ENCODE assay signal across 14 mouse cellular contexts in genomic region chr11:77925836-77926657, GRCm38 (mm10). TPM values are rescaled to one million over a fixed set of nuclear protein-coding genes. Genes with fewer than 3 reads are reported as not detected.
DNase-seq lines count a peak whose midpoint lies in the region; ATAC-seq and TF ChIP-seq lines count a peak whose summit lies in the region.
"Had no signal": no experiment of that assay in that cellular context is flagged by ENCODE, and none has a peak within 500 bp of the region (broad histone marks: within the 10 kb centered on the region; RNA-seq: fewer than 3 reads in every experiment).

No protein-coding gene starts in this region.

- peak; percentile 57 to 67 for DNase-seq in cerebellum, postnatal 10 days
- DNase-seq in cerebellum, postnatal 25 days, result no peak
- DNase-seq in brain, embryonic 14.5 days (ENCODE audit: low read depth), result peak; percentile 92
- DNase-seq in embryo, embryonic 11 days, result no peak
- DNase-seq in heart, embryonic 10.5 days (ENCODE audit: low spot score), result no peak
- DNase-seq in lung, postnatal 0 days (ENCODE audit: low spot score), result no peak

- ATAC-seq in hindbrain, embryonic 15.5 days (ENCODE audit: low FRiP score, low read depth), result peak; percentile 52; the same call in 1 of the 2 replicates
- 0 out of 2 replicates have a peak, but pooled peaks have one; percentile 25 for ATAC-seq in neural tube, embryonic 12.5 days (ENCODE audit: low FRiP score, low read depth)
- ATAC-seq in lung, postnatal 0 days, result no peak
- ATAC-seq: activated CD4-positive, CD25-positive, alpha-beta regulatory T cell, adult 4 months had no signal

- TF ChIP-seq EP300 in lung, postnatal 0 days (IDR thresholded peaks at IDR 0.05), result no peak

- H3K9me3 ChIP-seq in hindbrain, embryonic 15.5 days, result no peaks in the 10 kb centered on the region
- no peaks in the 10 kb centered on the region for H3K9me3 ChIP-seq in neural tube, embryonic 12.5 days
- H3K9me3 ChIP-seq in heart, embryonic 10.5 days, result no peaks in the 10 kb centered on the region
- no peaks in the 10 kb centered on the region for H3K9me3 ChIP-seq in lung, postnatal 0 days (ENCODE audit: low read length)
- H3K9me3 ChIP-seq: heart, embryonic 15.5 days; lung, embryonic 15.5 days had no signal

- no peak overlapping the region for H3K4me2 ChIP-seq in hindbrain, embryonic 15.5 days
- H3K4me2 ChIP-seq in neural tube, embryonic 12.5 days (replicated peaks), result peak overlapping the region; percentile 7; the same call in 1 of the 2 replicates
- no peak overlapping the region for H3K4me2 ChIP-seq in lung, postnatal 0 days (replicated peaks; ENCODE audit: low read depth, low read length)
- H3K4me2 ChIP-seq: heart, embryonic 15.5 days; liver, embryonic 11.5 days; lung, embryonic 15.5 days had no signal

- peak overlapping the region; percentile 13 for H3K27ac ChIP-seq in hindbrain, embryonic 15.5 days (replicated peaks)
- no peak overlapping the region; the same call in 1 of the 2 replicates for H3K27ac ChIP-seq in neural tube, embryonic 12.5 days
- H3K27ac ChIP-seq in heart, embryonic 10.5 days, result no peak overlapping the region
- no peak overlapping the region for H3K27ac ChIP-seq in lung, postnatal 0 days (ENCODE audit: low read length)
- H3K27ac ChIP-seq: heart, embryonic 15.5 days; lung, embryonic 15.5 days had no signal

- H3K4me1 ChIP-seq in hindbrain, embryonic 15.5 days (replicated peaks), result peaks cover 42% of the 10 kb centered on the region
- peaks cover 36% of the 10 kb centered on the region for H3K4me1 ChIP-seq in neural tube, embryonic 12.5 days
- peaks cover 15% of the 10 kb centered on the region for H3K4me1 ChIP-seq in heart, embryonic 10.5 days
- H3K4me1 ChIP-seq in lung, postnatal 0 days (ENCODE audit: insufficient read depth, low read depth, low read length), result 0 out of 2 replicates have a peak, but pooled peaks cover 2% of the 10 kb centered on the region

- no peak for TF ChIP-seq POLR2A in brain, embryonic 14.5 days (IDR thresholded peaks at IDR 0.05; ENCODE audit: borderline replicate concordance, extremely low read depth, insufficient read depth, insufficient read length, poor library complexity, severe bottlenecking)

- 30% methylated on average over 9 of the region's 9 CpGs for WGBS in hindbrain, embryonic 15.5 days
- 27% methylated on average over 9 of the region's 9 CpGs for WGBS in neural tube, embryonic 12.5 days
- 38% methylated on average over 9 of the region's 9 CpGs for WGBS in heart, embryonic 10.5 days
- 41% methylated on average over 9 of the region's 9 CpGs for WGBS in lung, postnatal 0 days

- no peaks in the 10 kb centered on the region for H3K36me3 ChIP-seq in hindbrain, embryonic 15.5 days
- no peaks in the 10 kb centered on the region for H3K36me3 ChIP-seq in neural tube, embryonic 12.5 days
- H3K36me3 ChIP-seq in heart, embryonic 10.5 days, result no peaks in the 10 kb centered on the region
- no peaks in the 10 kb centered on the region for H3K36me3 ChIP-seq in lung, postnatal 0 days (ENCODE audit: insufficient read depth, low read length)
- H3K36me3 ChIP-seq: heart, embryonic 15.5 days; lung, embryonic 15.5 days had no signal

- no peaks in the 10 kb centered on the region for H3K27me3 ChIP-seq in hindbrain, embryonic 15.5 days
- peaks cover 35% of the 10 kb centered on the region for H3K27me3 ChIP-seq in neural tube, embryonic 12.5 days (replicated peaks)
- H3K27me3 ChIP-seq in heart, embryonic 10.5 days (ENCODE audit: insufficient read depth, poor library complexity, severe bottlenecking), result peaks cover 83% of the 10 kb centered on the region
- peaks cover 13% of the 10 kb centered on the region for H3K27me3 ChIP-seq in lung, postnatal 0 days (replicated peaks; ENCODE audit: insufficient read depth, low read length)

- TF ChIP-seq CTCF in brain, embryonic 14.5 days (IDR thresholded peaks at IDR 0.05; ENCODE audit: borderline replicate concordance, extremely low read depth, insufficient read depth, insufficient read length), result no peak
- no peak for TF ChIP-seq CTCF in lung, postnatal 0 days (IDR thresholded peaks at IDR 0.05)

- no peak overlapping the region for H3K9ac ChIP-seq in hindbrain, embryonic 15.5 days
- H3K9ac ChIP-seq in neural tube, embryonic 12.5 days, result no peak overlapping the region
- H3K9ac ChIP-seq in lung, postnatal 0 days (replicated peaks; ENCODE audit: low read depth), result no peak overlapping the region
- H3K9ac ChIP-seq: heart, embryonic 15.5 days; lung, embryonic 15.5 days had no signal

- no peak overlapping the region for H3K4me3 ChIP-seq in hindbrain, embryonic 15.5 days
- no peak overlapping the region for H3K4me3 ChIP-seq in neural tube, embryonic 12.5 days
- H3K4me3 ChIP-seq in heart, embryonic 10.5 days, result no peak overlapping the region
- no peak overlapping the region for H3K4me3 ChIP-seq in lung, postnatal 0 days (ENCODE audit: low read depth, low read length)
- H3K4me3 ChIP-seq: heart, embryonic 15.5 days; lung, embryonic 15.5 days had no signal

RNA-seq across cellular contexts. Expression of gene Sez6, which starts 4.6 kb away (rescaled TPM):
- 173 and 174 TPM in 2 replicates for polyA plus RNA-seq in brain, embryonic 14.5 days (2012; rRNA removed)
- polyA plus RNA-seq in hindbrain, embryonic 15.5 days (2015; fragmentation: Nextera tagmentation; extraction: Ambion mirVana), result 123 and 151 TPM in 2 replicates
- 48.5 and 51.4 TPM in 2 replicates for polyA plus RNA-seq in neural tube, embryonic 12.5 days (2016; fragmentation: Nextera tagmentation; extraction: Ambion mirVana)
- 0.05 and 0.30 TPM in 2 replicates for polyA plus RNA-seq in heart, embryonic 10.5 days (2016; fragmentation: Nextera tagmentation; extraction: Ambion mirVana)
- 0.04 and 0.06 TPM in 2 replicates for polyA plus RNA-seq in lung, postnatal 0 days (2015; fragmentation: Nextera tagmentation; extraction: Ambion mirVana)
- polyA plus RNA-seq: C2C12; kidney, embryonic 14.5 days had no signal

RNA-seq across cellular contexts. Expression of gene Pipox, which starts 32.2 kb away (rescaled TPM):
- polyA plus RNA-seq in brain, embryonic 14.5 days (2012; rRNA removed), result 10.0 and 19.2 TPM in 2 replicates
- polyA plus RNA-seq in hindbrain, embryonic 15.5 days (2015; fragmentation: Nextera tagmentation; extraction: Ambion mirVana), result 5.1 and 5.6 TPM in 2 replicates
- polyA plus RNA-seq in neural tube, embryonic 12.5 days (2016; fragmentation: Nextera tagmentation; extraction: Ambion mirVana), result 2.7 and 4.7 TPM in 2 replicates
- polyA plus RNA-seq in heart, embryonic 10.5 days (2016; fragmentation: Nextera tagmentation; extraction: Ambion mirVana), result 2.0 and 3.0 TPM in 2 replicates
- 0.23 and 0.40 TPM in 2 replicates for polyA plus RNA-seq in lung, postnatal 0 days (2015; fragmentation: Nextera tagmentation; extraction: Ambion mirVana)
- polyA plus RNA-seq: C2C12 had no signal

RNA-seq across cellular contexts. Expression of gene Phf12, which starts 56.5 kb away (rescaled TPM):
- 64.7 and 76.0 TPM in 2 replicates for polyA plus RNA-seq in brain, embryonic 14.5 days (2012; rRNA removed)
- polyA plus RNA-seq in hindbrain, embryonic 15.5 days (2015; fragmentation: Nextera tagmentation; extraction: Ambion mirVana), result 15.1 and 19.0 TPM in 2 replicates
- polyA plus RNA-seq in neural tube, embryonic 12.5 days (2016; fragmentation: Nextera tagmentation; extraction: Ambion mirVana), result 29.5 and 29.7 TPM in 2 replicates
- polyA plus RNA-seq in heart, embryonic 10.5 days (2016; fragmentation: Nextera tagmentation; extraction: Ambion mirVana), result 13.2 and 20.0 TPM in 2 replicates
- polyA plus RNA-seq in lung, postnatal 0 days (2015; fragmentation: Nextera tagmentation; extraction: Ambion mirVana), result 7.7 and 9.0 TPM in 2 replicates

Comparison
In these comparisons a context has a peak if more than half of its experiments do, and no peak if none do; other contexts are left out.
1. DNase-seq: peak in cerebellum, postnatal 10 days (2 of 2) and brain, embryonic 14.5 days (single experiment); none in cerebellum, postnatal 25 days (0 of 2), embryo, embryonic 11 days (single experiment), heart, embryonic 10.5 days (single experiment) and lung, postnatal 0 days (single experiment).
2. RNA of gene Sez6, which starts 4.6 kb away (polyA plus RNA-seq): 173 to 174 TPM in brain, embryonic 14.5 days, 123 to 151 TPM in hindbrain, embryonic 15.5 days and 48.5 to 51.4 TPM in neural tube, embryonic 12.5 days; 0.05 to 0.30 TPM in heart, embryonic 10.5 days and 0.04 to 0.06 TPM in lung, postnatal 0 days; every median in the first group is over 10 times any median in the second.